Mouse (Mus musculus): ENCODE measurements around the gene Sdk2. TPM values are rescaled to one million over a fixed set of nuclear protein-coding genes. Genes with fewer than 3 reads are reported as not detected.
A peak's percentile ranks its signal among the peaks of the same experiment; 100 is the strongest.

Gene Sdk2
- polyA plus RNA-seq, 1 experiment from 2014 or later, result 2.2 TPM

DNA sequence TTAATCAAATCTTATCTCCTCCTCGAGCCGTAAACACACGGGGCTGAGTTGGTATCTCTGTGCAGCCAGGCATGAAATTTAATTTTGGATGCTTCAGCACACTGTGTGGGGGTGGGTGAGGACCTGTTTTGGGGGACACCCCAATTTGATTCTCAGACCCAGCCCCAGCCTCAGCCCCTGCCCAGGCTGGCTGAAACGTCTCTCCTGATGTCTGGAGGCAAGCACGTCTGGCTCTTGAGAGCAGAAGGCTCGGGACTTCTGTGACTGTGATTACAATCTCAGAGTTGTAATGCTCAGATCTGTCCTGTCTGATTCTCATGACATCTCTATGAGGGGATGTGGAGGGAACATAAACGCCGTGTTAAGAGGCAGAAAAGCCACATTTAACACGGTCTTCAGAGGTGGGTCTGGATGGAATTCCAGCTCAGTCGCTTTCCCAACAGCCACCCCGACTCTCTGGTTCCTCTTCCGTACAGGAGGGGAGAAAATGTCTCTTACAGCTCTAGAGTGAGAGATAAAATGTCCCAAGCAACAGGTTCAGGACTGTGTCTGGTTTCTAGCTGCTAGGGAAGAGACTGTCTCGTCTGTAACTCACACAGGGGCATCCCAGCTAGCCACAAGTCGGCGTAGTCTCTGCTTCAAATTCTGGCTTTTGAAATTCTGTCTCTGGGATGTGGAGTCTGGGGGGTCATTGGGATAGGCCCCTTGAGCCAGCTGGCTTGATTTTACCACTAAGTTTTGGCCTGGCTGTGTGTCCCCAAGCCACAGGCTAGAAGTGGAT, 50.5 kb downstream of the Sdk2 start:
- no peak overlapping the region for H3K4me3 ChIP-seq (replicated peaks; ENCODE audit: low read length)
- ATAC-seq, result no peak
- H3K27me3 ChIP-seq (replicated peaks; ENCODE audit: control insufficient read depth, insufficient read depth, low read length), result 0 out of 2 replicates have a peak, but pooled peaks cover 2% of the 10 kb centered on the region
- H3K4me2 ChIP-seq (ENCODE audit: low read length), result no peak overlapping the region
- no peaks in the 10 kb centered on the region for H3K9me3 ChIP-seq (ENCODE audit: control insufficient read depth, low read length)
- H3K36me3 ChIP-seq (ENCODE audit: control insufficient read depth, insufficient read depth), result no peaks in the 10 kb centered on the region
- H3K27ac ChIP-seq (ENCODE audit: low read length), result no peak overlapping the region
- no peak overlapping the region for H3K9ac ChIP-seq (replicated peaks; ENCODE audit: low read depth, low read length)
- 31% methylated on average over 15 of the region's 15 CpGs for WGBS
- peaks cover 36% of the 10 kb centered on the region for H3K4me1 ChIP-seq (replicated peaks; ENCODE audit: control insufficient read depth, insufficient read depth, low read length)

DNA sequence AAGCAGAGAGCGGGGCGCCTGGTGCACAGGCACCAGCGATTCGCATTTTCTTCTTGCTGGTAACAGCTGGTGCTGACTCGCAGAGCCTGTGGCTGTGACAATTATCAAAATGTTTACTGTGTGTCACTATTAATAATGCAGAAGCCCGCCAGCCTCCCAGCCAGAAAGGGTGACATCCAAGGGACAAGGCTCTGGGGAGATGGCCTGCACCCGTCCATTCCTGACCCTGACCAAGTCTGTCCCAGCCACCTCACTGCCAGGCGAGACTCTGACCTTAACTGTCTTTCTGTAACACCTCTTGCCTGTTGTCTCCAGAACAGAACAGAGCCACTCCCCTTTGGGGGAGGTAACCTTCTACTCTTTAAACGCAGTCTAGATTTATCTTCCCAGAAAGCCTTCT, 55.3 kb downstream of the Sdk2 start:
- no peaks in the 10 kb centered on the region for H3K9me3 ChIP-seq (ENCODE audit: control insufficient read depth, low read length)
- no peak overlapping the region for H3K4me2 ChIP-seq (ENCODE audit: low read length)
- H3K27ac ChIP-seq (ENCODE audit: low read length), result no peak overlapping the region
- H3K27me3 ChIP-seq (replicated peaks; ENCODE audit: control insufficient read depth, insufficient read depth, low read length), result no peaks in the 10 kb centered on the region
- ATAC-seq, result no peak
- no peaks in the 10 kb centered on the region for H3K36me3 ChIP-seq (ENCODE audit: control insufficient read depth, insufficient read depth)
- H3K4me3 ChIP-seq (replicated peaks; ENCODE audit: low read length), result no peak overlapping the region
- no peak overlapping the region for H3K9ac ChIP-seq (replicated peaks; ENCODE audit: low read depth, low read length)
- WGBS, result 47% methylated on average over 9 of the region's 9 CpGs
- peaks cover 21% of the 10 kb centered on the region for H3K4me1 ChIP-seq (replicated peaks; ENCODE audit: control insufficient read depth, insufficient read depth, low read length)

DNA sequence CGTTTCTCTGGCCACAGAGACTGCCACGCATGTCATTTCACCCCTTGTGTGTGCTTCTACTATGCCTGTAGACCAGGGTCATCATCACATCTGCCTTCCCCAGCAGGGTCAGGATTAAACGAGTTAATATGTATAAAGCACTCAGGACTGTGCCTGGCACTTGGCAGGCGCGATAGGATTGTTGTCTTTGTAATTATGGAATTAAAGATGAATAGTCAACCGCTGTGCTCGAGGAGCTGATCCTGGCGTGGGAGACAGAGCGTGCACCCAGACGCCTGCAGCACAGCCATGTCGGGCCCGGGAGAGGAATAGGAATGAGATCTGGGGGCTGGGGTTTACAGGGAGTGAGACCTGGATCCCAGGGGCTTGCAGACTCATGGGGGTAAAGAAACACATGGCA, 61.0 kb downstream of the Sdk2 start:
- Histone ChIP-seq H3K9me3 (ENCODE audit: control insufficient read depth, low read length) (no peaks in the 10 kb centered on the region), H3K27ac (ENCODE audit: low read length) (no peak overlapping the region), H3K4me1 (replicated peaks; ENCODE audit: control insufficient read depth, insufficient read depth, low read length) (no peaks in the 10 kb centered on the region; the same call in 1 of the 2 replicates), H3K36me3 (ENCODE audit: control insufficient read depth, insufficient read depth) (no peaks in the 10 kb centered on the region), H3K9ac (replicated peaks; ENCODE audit: low read depth, low read length) (no peak overlapping the region), H3K4me3 (replicated peaks; ENCODE audit: low read length) (no peak overlapping the region), H3K4me2 (ENCODE audit: low read length) (no peak overlapping the region), H3K27me3 (replicated peaks; ENCODE audit: control insufficient read depth, insufficient read depth, low read length) (no peaks in the 10 kb centered on the region)
- WGBS, result 12% methylated on average over 12 of the region's 12 CpGs
- ATAC-seq, result peak; percentile 50

DNA sequence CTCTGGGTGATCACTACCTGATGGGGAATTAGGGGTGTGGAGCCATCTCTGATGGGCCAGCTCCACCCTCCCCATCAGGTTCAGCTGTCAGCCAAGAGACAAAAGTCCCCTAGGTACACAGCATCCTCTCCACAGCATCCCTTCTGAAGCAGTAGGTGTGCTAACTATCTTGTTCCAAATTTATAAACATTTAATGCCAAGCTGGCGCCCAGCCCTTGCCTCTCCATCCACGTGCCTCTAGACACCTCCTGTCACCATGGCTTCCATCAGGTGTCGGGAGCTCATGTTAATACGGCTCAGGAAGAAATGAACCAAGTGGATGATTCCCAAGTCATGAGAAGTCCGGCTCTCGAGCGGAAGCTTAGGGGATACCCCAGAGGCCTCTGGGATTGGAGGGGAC, 62.2 kb downstream of the Sdk2 start:
- Histone ChIP-seq H3K27me3 (replicated peaks; ENCODE audit: control insufficient read depth, insufficient read depth, low read length) (no peaks in the 10 kb centered on the region), H3K9me3 (ENCODE audit: control insufficient read depth, low read length) (no peaks in the 10 kb centered on the region), H3K9ac (replicated peaks; ENCODE audit: low read depth, low read length) (no peak overlapping the region), H3K36me3 (ENCODE audit: control insufficient read depth, insufficient read depth) (no peaks in the 10 kb centered on the region), H3K4me2 (ENCODE audit: low read length) (no peak overlapping the region), H3K27ac (ENCODE audit: low read length) (no peak overlapping the region), H3K4me1 (replicated peaks; ENCODE audit: control insufficient read depth, insufficient read depth, low read length) (no peaks in the 10 kb centered on the region; the same call in 1 of the 2 replicates), H3K4me3 (replicated peaks; ENCODE audit: low read length) (no peak overlapping the region)
- ATAC-seq, result no peak
- WGBS, result 90% methylated on average over 7 of the region's 7 CpGs

DNA sequence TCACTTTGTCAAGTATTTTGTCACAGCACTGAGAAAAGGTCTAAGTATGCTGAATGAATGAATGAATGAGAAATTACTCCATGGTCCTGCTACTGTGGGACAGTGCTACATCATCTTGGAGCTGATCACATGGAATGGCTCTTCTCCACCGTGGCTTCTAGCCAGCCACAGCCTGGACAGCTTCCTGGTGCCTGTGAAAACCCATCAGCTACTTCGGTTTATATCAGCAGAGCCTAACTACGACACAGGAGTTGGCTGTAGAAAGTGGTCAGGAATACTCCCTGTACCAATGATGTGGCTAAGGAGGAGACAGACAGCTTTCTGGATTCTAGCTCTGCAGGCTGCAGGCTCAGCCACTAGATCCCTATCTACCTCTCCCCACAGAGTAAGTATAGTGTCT, 63.7 kb downstream of the Sdk2 start:
- no peaks in the 10 kb centered on the region for H3K27me3 ChIP-seq (replicated peaks; ENCODE audit: control insufficient read depth, insufficient read depth, low read length)
- 80% methylated on average over 3 of the region's 3 CpGs for WGBS
- H3K9ac ChIP-seq (replicated peaks; ENCODE audit: low read depth, low read length), result no peak overlapping the region

DNA sequence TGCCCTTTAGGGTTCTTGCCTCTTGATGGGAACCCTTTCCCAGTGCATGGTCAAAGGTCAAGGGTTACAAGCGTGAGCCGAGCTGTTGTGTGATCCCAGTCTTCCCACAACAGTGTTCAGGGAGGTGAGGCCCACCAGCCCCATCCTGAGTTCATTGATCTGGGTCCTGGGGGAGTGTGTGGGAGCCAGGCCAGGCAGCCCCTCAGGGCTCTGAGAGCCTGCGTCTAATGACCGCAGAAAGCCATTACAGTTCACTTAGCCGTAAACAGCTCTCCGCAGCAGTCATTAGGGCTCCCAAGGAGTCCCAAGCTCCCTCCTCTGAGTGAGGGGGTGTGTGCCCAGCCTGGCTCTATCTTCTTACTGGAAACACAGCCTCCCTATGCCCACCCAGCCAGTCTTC, 66.8 kb downstream of the Sdk2 start:
- no peak overlapping the region for H3K9ac ChIP-seq (replicated peaks; ENCODE audit: low read depth, low read length)
- H3K9me3 ChIP-seq (ENCODE audit: control insufficient read depth, low read length), result no peaks in the 10 kb centered on the region
- H3K27ac ChIP-seq (ENCODE audit: low read length), result no peak overlapping the region
- 43% methylated on average over 6 of the region's 6 CpGs for WGBS
- no peak for ATAC-seq
- H3K4me1 ChIP-seq (replicated peaks; ENCODE audit: control insufficient read depth, insufficient read depth, low read length), result no peaks in the 10 kb centered on the region
- no peaks in the 10 kb centered on the region for H3K36me3 ChIP-seq (ENCODE audit: control insufficient read depth, insufficient read depth)
- H3K4me3 ChIP-seq (replicated peaks; ENCODE audit: low read length), result no peak overlapping the region
- H3K27me3 ChIP-seq (replicated peaks; ENCODE audit: control insufficient read depth, insufficient read depth, low read length), result no peaks in the 10 kb centered on the region
- no peak overlapping the region for H3K4me2 ChIP-seq (ENCODE audit: low read length)

More for the DNA sequence above, 63.7 kb downstream of the Sdk2 start:
- Histone ChIP-seq H3K4me1 (replicated peaks; ENCODE audit: control insufficient read depth, insufficient read depth, low read length) (no peaks in the 10 kb centered on the region; the same call in 1 of the 2 replicates), H3K4me3 (replicated peaks; ENCODE audit: low read length) (no peak overlapping the region), H3K9me3 (ENCODE audit: control insufficient read depth, low read length) (no peaks in the 10 kb centered on the region), H3K4me2 (ENCODE audit: low read length) (no peak overlapping the region), H3K36me3 (ENCODE audit: control insufficient read depth, insufficient read depth) (no peaks in the 10 kb centered on the region), H3K27ac (ENCODE audit: low read length) (no peak overlapping the region)
- no peak for ATAC-seq

DNA sequence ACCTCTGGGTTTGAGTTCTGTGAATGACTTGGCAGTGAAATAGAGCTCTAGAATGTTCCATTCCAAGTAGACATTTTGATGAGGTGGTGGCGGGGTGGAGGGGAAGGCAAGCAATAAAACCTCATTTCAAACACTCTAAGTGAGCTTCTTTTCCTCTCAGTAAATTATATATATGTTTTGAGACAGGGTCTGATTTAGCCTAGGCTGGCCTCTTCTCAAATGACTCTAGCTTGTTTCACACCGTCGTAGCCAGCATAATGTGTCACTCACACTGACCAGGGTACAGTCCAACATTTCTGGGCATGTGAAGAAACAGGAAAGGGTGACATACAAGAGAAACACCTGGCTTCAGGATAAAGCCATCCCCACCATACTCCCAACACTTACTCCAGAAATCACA, 68.1 kb downstream of the Sdk2 start:
- Histone ChIP-seq H3K4me2 (ENCODE audit: low read length) (no peak overlapping the region), H3K27me3 (replicated peaks; ENCODE audit: control insufficient read depth, insufficient read depth, low read length) (no peaks in the 10 kb centered on the region), H3K9me3 (ENCODE audit: control insufficient read depth, low read length) (no peaks in the 10 kb centered on the region), H3K4me1 (replicated peaks; ENCODE audit: control insufficient read depth, insufficient read depth, low read length) (no peaks in the 10 kb centered on the region), H3K9ac (replicated peaks; ENCODE audit: low read depth, low read length) (no peak overlapping the region), H3K36me3 (ENCODE audit: control insufficient read depth, insufficient read depth) (no peaks in the 10 kb centered on the region), H3K27ac (ENCODE audit: low read length) (no peak overlapping the region), H3K4me3 (replicated peaks; ENCODE audit: low read length) (no peak overlapping the region)
- no peak for ATAC-seq
- 96% methylated on average over 3 of the region's 3 CpGs for WGBS

DNA sequence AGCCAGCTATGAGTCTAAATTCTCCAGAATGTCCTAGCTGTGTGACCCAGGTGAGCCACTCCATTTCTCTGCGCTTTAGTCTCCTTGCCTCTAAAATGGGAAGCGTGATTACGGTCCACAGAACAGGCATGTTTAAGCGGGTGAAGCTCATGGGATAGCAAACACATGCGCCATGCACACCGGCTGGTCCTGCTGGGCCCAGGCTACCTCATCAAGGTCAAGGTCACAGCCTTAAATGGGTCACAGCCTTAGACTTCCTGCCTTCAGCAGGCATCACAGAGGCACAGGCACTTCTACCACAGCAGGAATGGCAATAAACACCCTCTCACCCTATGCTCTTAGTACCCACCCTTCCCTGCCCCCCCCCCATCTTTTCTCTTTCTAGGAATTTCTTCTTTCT, 72.9 kb downstream of the Sdk2 start:
- Histone ChIP-seq H3K4me2 (ENCODE audit: low read length) (no peak overlapping the region), H3K27ac (ENCODE audit: low read length) (no peak overlapping the region), H3K4me1 (replicated peaks; ENCODE audit: control insufficient read depth, insufficient read depth, low read length) (peaks cover 18% of the 10 kb centered on the region), H3K9me3 (ENCODE audit: control insufficient read depth, low read length) (no peaks in the 10 kb centered on the region), H3K27me3 (replicated peaks; ENCODE audit: control insufficient read depth, insufficient read depth, low read length) (no peaks in the 10 kb centered on the region), H3K4me3 (replicated peaks; ENCODE audit: low read length) (no peak overlapping the region), H3K9ac (replicated peaks; ENCODE audit: low read depth, low read length) (no peak overlapping the region), H3K36me3 (ENCODE audit: control insufficient read depth, insufficient read depth) (no peaks in the 10 kb centered on the region)
- ATAC-seq, result no peak
- WGBS, result 98% methylated on average over 6 of the region's 6 CpGs

DNA sequence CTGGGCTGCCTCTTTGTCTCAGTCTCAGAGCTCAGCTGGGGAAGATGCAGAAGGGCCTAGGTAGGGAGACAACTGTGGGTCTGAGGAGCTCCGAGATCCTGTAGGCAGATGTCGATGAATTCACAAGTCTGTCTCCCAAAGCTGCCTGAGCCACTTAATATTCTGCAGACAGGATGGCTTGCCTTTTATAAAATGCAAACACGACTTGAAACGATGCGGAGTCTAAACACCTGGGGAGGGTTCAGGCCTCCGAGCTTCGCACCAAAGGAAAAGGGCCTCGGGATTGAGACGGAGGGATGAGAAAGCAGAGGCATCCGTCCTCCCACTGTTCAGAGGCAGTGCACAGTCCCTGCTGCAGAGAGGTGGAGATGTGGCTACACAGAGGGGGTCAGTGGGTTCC, 74.0 kb downstream of the Sdk2 start:
- no peaks in the 10 kb centered on the region for H3K36me3 ChIP-seq (ENCODE audit: control insufficient read depth, insufficient read depth)
- H3K9me3 ChIP-seq (ENCODE audit: control insufficient read depth, low read length), result no peaks in the 10 kb centered on the region
- no peak overlapping the region for H3K9ac ChIP-seq (replicated peaks; ENCODE audit: low read depth, low read length)
- H3K4me3 ChIP-seq (replicated peaks; ENCODE audit: low read length), result no peak overlapping the region
- H3K27me3 ChIP-seq (replicated peaks; ENCODE audit: control insufficient read depth, insufficient read depth, low read length), result no peaks in the 10 kb centered on the region
- WGBS, result 43% methylated on average over 10 of the region's 10 CpGs
- H3K4me2 ChIP-seq (ENCODE audit: low read length), result no peak overlapping the region
- peaks cover 18% of the 10 kb centered on the region for H3K4me1 ChIP-seq (replicated peaks; ENCODE audit: control insufficient read depth, insufficient read depth, low read length)
- H3K27ac ChIP-seq (ENCODE audit: low read length), result no peak overlapping the region
- no peak for ATAC-seq

DNA sequence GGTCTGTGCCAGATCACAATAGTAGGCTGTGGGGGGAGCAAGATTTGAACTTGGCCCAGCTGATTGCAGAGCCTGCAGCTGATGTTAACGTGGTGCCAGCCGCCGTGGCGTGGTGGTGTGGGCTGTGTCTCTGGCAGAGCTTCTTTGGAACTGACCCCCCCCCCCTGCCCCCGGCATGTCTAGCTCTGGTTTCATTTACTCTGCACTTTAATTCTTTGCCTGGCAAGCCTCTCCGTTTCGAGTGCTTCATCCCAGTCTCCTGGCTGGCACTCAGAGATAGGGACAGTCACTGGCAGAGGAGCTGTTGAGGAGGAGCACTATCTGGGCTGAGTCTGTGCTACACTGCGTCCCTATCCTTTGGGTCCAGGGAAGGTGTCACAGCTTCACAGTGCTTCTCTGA, 75.0 kb downstream of the Sdk2 start:
- WGBS, result 60% methylated on average over 8 of the region's 8 CpGs
- H3K4me1 ChIP-seq (replicated peaks; ENCODE audit: control insufficient read depth, insufficient read depth, low read length), result peaks cover 18% of the 10 kb centered on the region

More for the DNA sequence above, 75.0 kb downstream of the Sdk2 start:
- Histone ChIP-seq H3K4me2 (ENCODE audit: low read length) (no peak overlapping the region), H3K4me3 (replicated peaks; ENCODE audit: low read length) (no peak overlapping the region), H3K36me3 (ENCODE audit: control insufficient read depth, insufficient read depth) (no peaks in the 10 kb centered on the region), H3K9ac (replicated peaks; ENCODE audit: low read depth, low read length) (no peak overlapping the region), H3K27ac (ENCODE audit: low read length) (no peak overlapping the region), H3K27me3 (replicated peaks; ENCODE audit: control insufficient read depth, insufficient read depth, low read length) (no peaks in the 10 kb centered on the region), H3K9me3 (ENCODE audit: control insufficient read depth, low read length) (no peaks in the 10 kb centered on the region)
- ATAC-seq, result no peak
